Mouse (Mus musculus): Measurements from ENCODE around the gene Tsga10ip. TPM values are rescaled to one million over a fixed set of nuclear protein-coding genes. Genes with fewer than 3 reads are reported as not detected.
"Not testable (repeated sequence)": the region's sequence is repeated elsewhere in the genome, so short reads cannot be mapped to it uniquely, and the experiment has no call there.

The Tsga10ip gene
- polyA plus RNA-seq, 1 experiment = 0.37 TPM

- H3ac ChIP-seq (ENCODE audit: control insufficient read depth, insufficient read length) = no peak overlapping the region
- H3K4me3 ChIP-seq = no peak overlapping the region
- no peak for TF ChIP-seq CEBPB (IDR thresholded peaks at IDR 0.05; ENCODE audit: insufficient read depth, poor library complexity, severe bottlenecking)
- no peaks in the 10 kb centered on the region for H3K36me3 ChIP-seq (ENCODE audit: control insufficient read depth, insufficient read depth)
- no peaks in the 10 kb centered on the region for H3K79me2 ChIP-seq (ENCODE audit: control insufficient read depth, insufficient read depth)
- no peak overlapping the region for H3K4me2 ChIP-seq (ENCODE audit: low read depth)
- no peaks in the 10 kb centered on the region for H3K27me3 ChIP-seq (ENCODE audit: control insufficient read depth, insufficient read depth, insufficient read length)
Observed at GRCm38 (mm10) chr19:5356080-5356479, 46.2 kb downstream of the Tsga10ip start.

- Histone ChIP-seq H3K36me3 (ENCODE audit: control insufficient read depth, insufficient read depth) (no peaks in the 10 kb centered on the region), H3K4me2 (ENCODE audit: low read depth) (no peak overlapping the region), H3K79me2 (ENCODE audit: control insufficient read depth, insufficient read depth) (no peaks in the 10 kb centered on the region), H3K4me3 (no peak overlapping the region), H3K27me3 (ENCODE audit: control insufficient read depth, insufficient read depth, insufficient read length) (no peaks in the 10 kb centered on the region), H3ac (ENCODE audit: control insufficient read depth, insufficient read length) (no peak overlapping the region)
- no peak for TF ChIP-seq MYOG (IDR thresholded peaks at IDR 0.05; ENCODE audit: control insufficient read depth in 1 of 3, insufficient read depth in 1 of 3, insufficient read length in 2 of 3, low read depth in 2 of 3)
- no peak for TF ChIP-seq MYOD1 (IDR thresholded peaks at IDR 0.05; ENCODE audit: control insufficient read depth in 1 of 3, insufficient read length in 2 of 3, low read depth in 2 of 3)
- TF ChIP-seq REST (IDR thresholded peaks at IDR 0.05; ENCODE audit: insufficient read depth, insufficient read length) = no peak
- TF ChIP-seq USF1 (IDR thresholded peaks at IDR 0.05; ENCODE audit: low read depth) = no peak
- TF ChIP-seq TCF3 (IDR thresholded peaks at IDR 0.05; ENCODE audit: insufficient read length, low read depth) = no peak
- no peak for TF ChIP-seq CEBPB (IDR thresholded peaks at IDR 0.05; ENCODE audit: insufficient read depth, poor library complexity, severe bottlenecking)
- no peak for TF ChIP-seq SRF (IDR thresholded peaks at IDR 0.05; ENCODE audit: control insufficient read depth, insufficient read length, low read depth)
- no peak for TF ChIP-seq TCF12 (IDR thresholded peaks at IDR 0.05; ENCODE audit: insufficient read depth, poor library complexity, severe bottlenecking)
- TF ChIP-seq MAX (IDR thresholded peaks at IDR 0.05; ENCODE audit: low read depth) = no peak
- no peak for TF ChIP-seq E2F4 (IDR thresholded peaks at IDR 0.05; ENCODE audit: insufficient read depth)
- no peak for TF ChIP-seq POLR2AphosphoS2 (IDR thresholded peaks at IDR 0.05; ENCODE audit: insufficient read length, low read depth)
- TF ChIP-seq POLR2A (IDR thresholded peaks at IDR 0.05; ENCODE audit: insufficient read length, low read depth) = no peak
Observed at GRCm38 (mm10) chr19:5353609-5354008, 48.7 kb downstream of the Tsga10ip start.

- not testable (repeated sequence) for H3ac ChIP-seq (ENCODE audit: control insufficient read depth, insufficient read length); H3K36me3 ChIP-seq (ENCODE audit: control insufficient read depth, insufficient read depth); H3K4me3 ChIP-seq; H3K27me3 ChIP-seq (ENCODE audit: control insufficient read depth, insufficient read depth, insufficient read length); H3K79me2 ChIP-seq (ENCODE audit: control insufficient read depth, insufficient read depth)
- H3K4me2 ChIP-seq (ENCODE audit: low read depth) = peak within 1 kb of the TSS; percentile 81
Observed at GRCm38 (mm10) chr19:5349502-5349873, 52.8 kb downstream of the Tsga10ip start, which contains the start of gene Cst6. TSS of gene Cst6 (minus strand) at chr19:5349574.

- H3K36me3 ChIP-seq (ENCODE audit: control insufficient read depth, insufficient read depth) = no peaks in the 10 kb centered on the region
- no peak overlapping the region for H3K4me3 ChIP-seq
- TF ChIP-seq POLR2AphosphoS2 (IDR thresholded peaks at IDR 0.05; ENCODE audit: insufficient read length, low read depth) (no peak), REST (IDR thresholded peaks at IDR 0.05; ENCODE audit: insufficient read depth, insufficient read length) (no peak), TCF3 (IDR thresholded peaks at IDR 0.05; ENCODE audit: insufficient read length, low read depth) (no peak), CEBPB (IDR thresholded peaks at IDR 0.05; ENCODE audit: insufficient read depth, poor library complexity, severe bottlenecking) (no peak), E2F4 (IDR thresholded peaks at IDR 0.05; ENCODE audit: insufficient read depth) (no peak), POLR2A (IDR thresholded peaks at IDR 0.05; ENCODE audit: insufficient read length, low read depth) (no peak), MYOD1 (IDR thresholded peaks at IDR 0.05; ENCODE audit: control insufficient read depth in 1 of 3, insufficient read length in 2 of 3, low read depth in 2 of 3) (no peak), TCF12 (IDR thresholded peaks at IDR 0.05; ENCODE audit: insufficient read depth, poor library complexity, severe bottlenecking) (no peak), MYOG (IDR thresholded peaks at IDR 0.05; ENCODE audit: control insufficient read depth in 1 of 3, insufficient read depth in 1 of 3, insufficient read length in 2 of 3, low read depth in 2 of 3) (no peak), MAX (IDR thresholded peaks at IDR 0.05; ENCODE audit: low read depth) (no peak), SRF (IDR thresholded peaks at IDR 0.05; ENCODE audit: control insufficient read depth, insufficient read length, low read depth) (no peak), USF1 (IDR thresholded peaks at IDR 0.05; ENCODE audit: low read depth) (no peak)
- no peak overlapping the region for H3ac ChIP-seq (ENCODE audit: control insufficient read depth, insufficient read length)
- peak overlapping the region; percentile 81 for H3K4me2 ChIP-seq (ENCODE audit: low read depth)
- no peaks in the 10 kb centered on the region for H3K79me2 ChIP-seq (ENCODE audit: control insufficient read depth, insufficient read depth)
- no peaks in the 10 kb centered on the region for H3K27me3 ChIP-seq (ENCODE audit: control insufficient read depth, insufficient read depth, insufficient read length)
Observed at GRCm38 (mm10) chr19:5348526-5349501, 53.5 kb downstream of the Tsga10ip start.

- TF ChIP-seq TCF3 (IDR thresholded peaks at IDR 0.05; ENCODE audit: insufficient read length, low read depth) = no peak
- TF ChIP-seq MYOD1 (IDR thresholded peaks at IDR 0.05; ENCODE audit: control insufficient read depth in 1 of 3, insufficient read length in 2 of 3, low read depth in 2 of 3) = peak in 2 of 3 experiments; percentile 13 to 56
- TF ChIP-seq MYOG (IDR thresholded peaks at IDR 0.05; ENCODE audit: control insufficient read depth in 1 of 3, insufficient read depth in 1 of 3, insufficient read length in 2 of 3, low read depth in 2 of 3) = peak in 1 of 3 experiments; percentile 52
- no peak for TF ChIP-seq SRF (IDR thresholded peaks at IDR 0.05; ENCODE audit: control insufficient read depth, insufficient read length, low read depth)
- no peak for TF ChIP-seq TCF12 (IDR thresholded peaks at IDR 0.05; ENCODE audit: insufficient read depth, poor library complexity, severe bottlenecking)
- no peak overlapping the region for H3K4me3 ChIP-seq
- no peaks in the 10 kb centered on the region for H3K36me3 ChIP-seq (ENCODE audit: control insufficient read depth, insufficient read depth)
- no peak overlapping the region for H3ac ChIP-seq (ENCODE audit: control insufficient read depth, insufficient read length)
- H3K27me3 ChIP-seq (ENCODE audit: control insufficient read depth, insufficient read depth, insufficient read length) = no peaks in the 10 kb centered on the region
- H3K4me2 ChIP-seq (ENCODE audit: low read depth) = peak overlapping the region; percentile 61
- H3K79me2 ChIP-seq (ENCODE audit: control insufficient read depth, insufficient read depth) = no peaks in the 10 kb centered on the region
Observed at GRCm38 (mm10) chr19:5348064-5348463, 54.3 kb downstream of the Tsga10ip start.
